Mouse (Mus musculus): ENCODE results near the gene Fbp1.
"Not testable (repeated sequence)": the region's sequence is repeated elsewhere in the genome, so short reads cannot be mapped to it uniquely, and the experiment has no call there.

The Fbp1 gene

DNA sequence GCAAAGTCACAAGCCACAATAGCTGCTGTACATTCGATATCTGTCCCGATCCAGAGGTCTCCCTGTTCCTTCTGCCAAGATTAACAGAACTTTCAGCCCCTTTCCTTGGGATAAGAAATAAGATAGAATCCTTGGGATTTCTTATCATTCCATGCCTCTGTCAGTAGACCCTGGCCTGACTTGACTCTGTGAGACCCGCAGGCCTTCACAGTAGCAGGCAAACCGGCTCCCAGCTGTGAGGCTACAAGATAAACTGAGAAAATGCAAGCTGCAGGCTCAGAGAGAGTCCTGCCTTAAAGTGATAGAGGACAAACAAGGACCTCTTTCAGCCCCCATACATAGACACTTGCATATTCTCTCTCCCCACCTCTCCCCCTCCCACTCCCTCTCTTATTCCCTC, 54.7 kb downstream of the Fbp1 start:
- no peak for DNase-seq (ENCODE audit: low spot score in 2 of 2)

DNA sequence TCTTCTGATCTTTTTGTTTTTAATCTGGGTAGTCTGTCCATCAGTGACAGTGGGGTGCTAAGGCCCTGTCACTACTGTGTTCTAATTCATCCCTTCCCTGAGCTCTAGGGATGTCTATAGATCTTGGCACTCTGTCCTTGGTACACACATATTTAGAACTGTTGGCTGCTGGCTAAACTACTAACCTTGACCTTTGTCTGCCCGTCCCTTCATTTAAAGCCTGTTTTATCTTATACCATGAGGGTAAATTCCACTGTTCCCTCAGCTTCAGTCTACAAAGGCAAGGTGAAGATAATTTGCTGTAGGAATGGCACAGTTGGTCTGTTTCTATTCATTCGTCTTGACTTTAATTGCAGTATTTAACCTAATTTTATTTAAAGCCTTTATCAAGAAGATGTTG, 55.8 kb downstream of the Fbp1 start:
- no peak for DNase-seq (ENCODE audit: low spot score in 2 of 2)

DNA sequence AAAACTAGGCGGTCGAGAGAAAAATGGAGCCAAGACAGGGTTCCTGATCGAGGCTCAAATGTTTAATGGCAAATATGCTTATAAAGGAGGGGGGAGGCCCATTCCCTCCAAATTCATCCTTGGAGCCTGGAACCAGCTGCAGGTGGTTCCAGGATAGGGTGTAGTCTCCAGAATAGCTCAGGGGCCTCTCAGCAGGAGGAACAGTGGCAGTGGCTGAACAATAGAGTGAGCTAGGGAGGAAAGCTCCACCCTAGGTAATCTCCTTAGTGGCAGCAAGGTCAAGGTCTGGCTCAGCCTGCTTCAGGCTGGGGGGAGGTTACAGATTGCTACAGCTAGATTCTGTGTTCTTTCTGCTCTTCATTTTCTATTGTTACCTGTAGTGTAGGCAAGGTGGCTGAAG, 72.4 kb downstream of the Fbp1 start:
- DNase-seq (ENCODE audit: low spot score in 2 of 2), result not testable (repeated sequence)

Data from spleen, postnatal 14 days (tissue).